Mouse (Mus musculus): ENCODE measurements around the gene Antxr2. TPM values are rescaled to one million over a fixed set of nuclear protein-coding genes. Genes with fewer than 3 reads are reported as not detected.

Antxr2 gene
- polyA plus RNA-seq, 1 experiment from 2014 or later: 11.3 TPM

GRCm38 (mm10) chr5:98021518-98021917, 9.3 kb downstream of the Antxr2 start:
- Histone ChIP-seq H3K9me3 (replicated peaks; ENCODE audit: low read length) (no peaks in the 10 kb centered on the region), H3K36me3 (ENCODE audit: insufficient read depth, low read length) (peaks cover 9% of the 10 kb centered on the region; the same call in 1 of the 2 replicates), H3K4me3 (replicated peaks; ENCODE audit: low read depth, low read length) (no peak overlapping the region), H3K4me1 (replicated peaks; ENCODE audit: insufficient read depth, low read length) (no peaks in the 10 kb centered on the region), H3K9ac (ENCODE audit: low read depth, low read length) (no peak overlapping the region), H3K27me3 (ENCODE audit: insufficient read depth, low read length) (no peaks in the 10 kb centered on the region), H3K27ac (no peak overlapping the region), H3K4me2 (ENCODE audit: low read length) (no peak overlapping the region)
- no peak for DNase-seq (ENCODE audit: low spot score)
- WGBS: 96% methylated on average over 4 of the region's 4 CpGs
- ATAC-seq (replicated peaks; ENCODE audit: low FRiP score, low read depth): no peak
- TF ChIP-seq CTCF (IDR thresholded peaks at IDR 0.05; ENCODE audit: low read depth): no peak

GRCm38 (mm10) chr5:98020658-98021057, 10.2 kb downstream of the Antxr2 start:
- H3K27ac ChIP-seq: no peak overlapping the region
- H3K36me3 ChIP-seq (ENCODE audit: insufficient read depth, low read length): peaks cover 9% of the 10 kb centered on the region; the same call in 1 of the 2 replicates
- no peak overlapping the region for H3K9ac ChIP-seq (ENCODE audit: low read depth, low read length)
- no peak overlapping the region for H3K4me2 ChIP-seq (ENCODE audit: low read length)
- no peak overlapping the region for H3K4me3 ChIP-seq (replicated peaks; ENCODE audit: low read depth, low read length)
- H3K4me1 ChIP-seq (replicated peaks; ENCODE audit: insufficient read depth, low read length): no peaks in the 10 kb centered on the region
- H3K27me3 ChIP-seq (ENCODE audit: insufficient read depth, low read length): no peaks in the 10 kb centered on the region
- ATAC-seq (replicated peaks; ENCODE audit: low FRiP score, low read depth) (no peak), DNase-seq (ENCODE audit: low spot score) (no peak)
- H3K9me3 ChIP-seq (replicated peaks; ENCODE audit: low read length): no peaks in the 10 kb centered on the region
- TF ChIP-seq CTCF (IDR thresholded peaks at IDR 0.05; ENCODE audit: low read depth): no peak

- Histone ChIP-seq H3K4me3 (replicated peaks; ENCODE audit: low read depth, low read length) (no peak overlapping the region), H3K4me2 (ENCODE audit: low read length) (no peak overlapping the region), H3K4me1 (replicated peaks; ENCODE audit: insufficient read depth, low read length) (no peaks in the 10 kb centered on the region), H3K27ac (no peak overlapping the region), H3K9ac (ENCODE audit: low read depth, low read length) (no peak overlapping the region), H3K27me3 (ENCODE audit: insufficient read depth, low read length) (no peaks in the 10 kb centered on the region), H3K9me3 (replicated peaks; ENCODE audit: low read length) (no peaks in the 10 kb centered on the region), H3K36me3 (ENCODE audit: insufficient read depth, low read length) (peaks cover 9% of the 10 kb centered on the region; the same call in 1 of the 2 replicates)
- DNase-seq (ENCODE audit: low spot score) (no peak), ATAC-seq (replicated peaks; ENCODE audit: low FRiP score, low read depth) (no peak)
- WGBS: 40% methylated on average over 1 of the region's 1 CpGs
- no peak for TF ChIP-seq CTCF (IDR thresholded peaks at IDR 0.05; ENCODE audit: low read depth)
Observed at GRCm38 (mm10) chr5:98019396-98019795, 11.4 kb downstream of the Antxr2 start.

- 83% methylated on average over 6 of the region's 6 CpGs for WGBS
- H3K4me3 ChIP-seq (replicated peaks; ENCODE audit: low read depth, low read length): no peak overlapping the region
- no peak for DNase-seq (ENCODE audit: low spot score)
- no peak overlapping the region for H3K4me2 ChIP-seq (ENCODE audit: low read length)
- H3K27me3 ChIP-seq (ENCODE audit: insufficient read depth, low read length): no peaks in the 10 kb centered on the region
- H3K9me3 ChIP-seq (replicated peaks; ENCODE audit: low read length): no peaks in the 10 kb centered on the region
- TF ChIP-seq CTCF (IDR thresholded peaks at IDR 0.05; ENCODE audit: low read depth): no peak
- H3K9ac ChIP-seq (ENCODE audit: low read depth, low read length): no peak overlapping the region
- no peaks in the 10 kb centered on the region for H3K4me1 ChIP-seq (replicated peaks; ENCODE audit: insufficient read depth, low read length)
- no peak overlapping the region for H3K27ac ChIP-seq
- ATAC-seq (replicated peaks; ENCODE audit: low FRiP score, low read depth): no peak
- peaks cover 9% of the 10 kb centered on the region; the same call in 1 of the 2 replicates for H3K36me3 ChIP-seq (ENCODE audit: insufficient read depth, low read length)
Observed at GRCm38 (mm10) chr5:98018162-98018561, 12.7 kb downstream of the Antxr2 start.

- Histone ChIP-seq H3K27me3 (ENCODE audit: insufficient read depth, low read length) (no peaks in the 10 kb centered on the region), H3K4me1 (replicated peaks; ENCODE audit: insufficient read depth, low read length) (no peaks in the 10 kb centered on the region), H3K9ac (ENCODE audit: low read depth, low read length) (no peak overlapping the region), H3K36me3 (ENCODE audit: insufficient read depth, low read length) (peaks cover 9% of the 10 kb centered on the region; the same call in 1 of the 2 replicates), H3K4me2 (ENCODE audit: low read length) (no peak overlapping the region), H3K9me3 (replicated peaks; ENCODE audit: low read length) (no peaks in the 10 kb centered on the region), H3K4me3 (replicated peaks; ENCODE audit: low read depth, low read length) (no peak overlapping the region), H3K27ac (no peak overlapping the region)
- DNase-seq (ENCODE audit: low spot score) (peak; percentile 76), ATAC-seq (replicated peaks; ENCODE audit: low FRiP score, low read depth) (0 out of 2 replicates have a peak, but pooled peaks have one; percentile 21)
- TF ChIP-seq CTCF (IDR thresholded peaks at IDR 0.05; ENCODE audit: low read depth): no peak
- WGBS: 76% methylated on average over 20 of the region's 20 CpGs
Observed at GRCm38 (mm10) chr5:98016247-98017203, 14.3 kb downstream of the Antxr2 start.

GRCm38 (mm10) chr5:98005751-98006150, 25.1 kb downstream of the Antxr2 start:
- no peak for TF ChIP-seq CTCF (IDR thresholded peaks at IDR 0.05; ENCODE audit: low read depth)
- WGBS: 96% methylated on average over 8 of the region's 8 CpGs
- no peak for ATAC-seq (replicated peaks; ENCODE audit: low FRiP score, low read depth)

More at GRCm38 (mm10) chr5:98005751-98006150, 25.1 kb downstream of the Antxr2 start:
- Histone ChIP-seq H3K9ac (ENCODE audit: low read depth, low read length) (no peak overlapping the region), H3K36me3 (ENCODE audit: insufficient read depth, low read length) (no peaks in the 10 kb centered on the region), H3K9me3 (replicated peaks; ENCODE audit: low read length) (no peaks in the 10 kb centered on the region), H3K4me1 (replicated peaks; ENCODE audit: insufficient read depth, low read length) (no peaks in the 10 kb centered on the region), H3K27me3 (ENCODE audit: insufficient read depth, low read length) (no peaks in the 10 kb centered on the region), H3K4me3 (replicated peaks; ENCODE audit: low read depth, low read length) (no peak overlapping the region), H3K4me2 (ENCODE audit: low read length) (no peak overlapping the region), H3K27ac (no peak overlapping the region)
- DNase-seq (ENCODE audit: low spot score): no peak

Data from kidney, postnatal 0 days (tissue).